Mouse (Mus musculus): Measurements from ENCODE around the gene Zfp709.
"Not testable (repeated sequence)": the region's sequence is repeated elsewhere in the genome, so short reads cannot be mapped to it uniquely, and the experiment has no call there.

Zfp709 gene

DNA sequence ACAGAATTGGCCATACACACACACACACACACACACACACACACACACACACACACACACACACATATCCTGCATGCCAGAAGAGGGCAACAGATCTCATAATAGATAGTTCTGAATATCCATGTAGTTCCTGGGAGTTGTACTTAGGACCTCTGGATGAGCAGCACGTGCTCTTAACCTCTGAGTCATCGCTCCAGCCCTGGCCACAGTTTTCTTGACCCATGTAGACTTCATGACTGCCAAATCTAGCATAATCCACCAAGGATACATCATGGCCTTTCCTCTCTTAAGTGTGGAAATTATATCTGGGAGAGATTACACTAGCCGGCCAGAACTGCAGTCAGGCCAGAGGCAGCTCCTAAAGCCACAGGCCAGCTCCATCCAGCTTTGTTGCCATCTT lies 44.7 kb downstream of the Zfp709 start:
- no peak for DNase-seq

DNA sequence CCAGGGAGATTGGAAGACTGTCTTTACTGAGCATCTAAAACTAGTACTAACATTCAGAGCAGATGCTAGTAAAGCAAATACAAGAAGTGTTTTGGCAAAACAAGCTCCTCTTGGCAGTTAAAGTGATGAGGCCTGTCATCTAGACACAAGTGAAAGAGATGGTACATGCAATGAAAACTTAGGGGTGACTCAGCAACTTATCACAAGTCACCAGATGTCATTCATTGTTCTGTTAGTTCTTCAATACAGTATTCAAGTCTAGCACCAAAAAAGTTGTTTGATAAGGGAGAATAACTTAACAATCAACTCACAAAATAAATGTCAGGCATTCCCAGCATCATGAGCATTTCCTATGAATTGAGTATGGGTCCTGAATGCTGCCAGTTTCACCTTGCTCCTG lies 46.0 kb downstream of the Zfp709 start:
- DNase-seq, result no peak

DNA sequence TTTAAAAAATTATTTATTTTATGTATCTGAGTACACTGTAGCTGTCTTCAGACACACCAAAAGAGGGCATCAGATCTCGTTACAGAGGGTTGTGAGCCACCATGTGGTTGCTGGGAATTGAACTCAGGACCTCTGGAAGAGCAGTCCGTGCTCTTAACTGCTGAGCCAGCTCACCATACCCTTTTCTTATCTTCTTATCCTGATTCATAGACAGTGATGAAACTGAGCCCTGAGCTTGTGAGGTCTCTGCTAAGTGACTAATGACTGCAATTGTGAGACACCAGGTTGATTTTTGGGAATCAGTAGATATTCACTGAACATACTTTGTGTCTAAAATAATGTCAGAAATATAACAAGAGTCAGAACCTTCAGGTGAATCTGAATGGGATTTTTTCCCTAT lies 56.2 kb downstream of the Zfp709 start:
- not testable (repeated sequence) for DNase-seq

DNA sequence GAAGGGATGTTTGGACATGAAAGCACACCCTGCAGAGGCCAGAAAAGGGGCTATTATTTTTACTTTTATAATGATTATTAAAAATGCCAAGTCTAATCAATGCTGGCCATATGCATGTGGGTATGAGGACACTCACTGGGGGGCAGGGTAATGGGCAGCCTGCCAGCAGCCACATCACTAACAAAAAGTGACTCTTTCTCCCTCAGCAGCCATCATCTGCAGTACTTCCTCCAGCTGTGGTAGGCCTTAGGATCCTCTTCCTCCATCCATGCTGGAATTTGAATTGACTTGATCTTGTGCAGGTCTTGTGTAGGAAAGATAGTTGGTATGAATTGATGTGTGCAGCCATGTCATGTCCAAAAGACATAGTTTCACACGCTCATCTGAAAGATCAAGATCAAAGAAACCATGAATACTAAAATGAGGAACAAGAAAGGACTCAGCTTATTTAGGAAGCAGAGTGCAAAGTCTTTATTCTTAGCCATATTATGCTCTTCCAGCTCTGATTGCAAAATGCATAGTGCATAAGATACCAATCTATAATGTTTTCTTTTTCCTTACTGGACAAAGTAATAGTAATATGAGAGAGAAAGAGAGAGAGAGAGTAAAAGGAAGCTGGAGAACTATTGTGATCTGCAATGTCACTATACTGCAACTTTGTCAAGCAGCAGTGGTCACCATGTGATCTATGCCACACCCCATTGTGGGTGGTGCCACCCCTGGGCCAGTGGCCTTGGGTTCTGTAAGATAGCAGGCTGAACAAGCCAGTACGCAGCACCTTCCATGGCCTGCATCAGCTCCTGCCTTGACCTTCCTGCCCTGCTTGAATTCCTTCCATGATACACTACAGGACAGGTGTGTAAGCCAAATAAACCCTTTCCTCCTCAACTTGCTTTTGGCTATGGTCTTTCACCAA lies 58.7 kb downstream of the Zfp709 start:
- no peak for DNase-seq

DNA sequence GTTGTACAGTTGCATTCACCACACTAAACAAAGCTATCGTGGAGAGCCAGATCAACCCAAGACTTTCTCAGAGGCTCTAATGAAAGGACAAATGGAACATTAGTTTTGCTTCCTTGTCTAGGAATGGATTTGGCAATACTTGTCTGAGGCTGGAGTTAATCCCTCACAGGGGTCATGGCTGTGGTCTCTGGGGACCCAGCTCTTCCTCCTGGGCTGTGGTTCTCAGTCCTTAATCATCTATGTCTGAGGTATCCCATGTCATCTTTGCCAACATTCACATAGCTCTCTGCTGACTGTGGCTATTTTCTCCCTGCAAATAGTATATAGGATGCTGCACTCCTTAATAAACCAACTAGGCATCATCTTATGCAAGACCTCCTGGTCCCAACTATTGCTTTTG lies 60.0 kb downstream of the Zfp709 start:
- no peak for DNase-seq

Measured in right cerebral cortex, postnatal 14 days (tissue).